Mouse (Mus musculus): ENCODE data around the gene Kcnq2.

GRCm38 (mm10) chr2:181068499-181068898 is 66.6 kb downstream of the Kcnq2 start:
- TF ChIP-seq CTCF (IDR thresholded peaks at IDR 0.05) (no peak), POLR2A (IDR thresholded peaks at IDR 0.05; ENCODE audit: insufficient read depth, low read depth, low read length) (no peak)
